Mouse (Mus musculus): Measurements from ENCODE around the gene Enox1. TPM values are rescaled to one million over a fixed set of nuclear protein-coding genes. Genes with fewer than 3 reads are reported as not detected.

The Enox1 gene
- polyA plus RNA-seq, 1 experiment from 2014 or later, result 46.2 TPM

DNA sequence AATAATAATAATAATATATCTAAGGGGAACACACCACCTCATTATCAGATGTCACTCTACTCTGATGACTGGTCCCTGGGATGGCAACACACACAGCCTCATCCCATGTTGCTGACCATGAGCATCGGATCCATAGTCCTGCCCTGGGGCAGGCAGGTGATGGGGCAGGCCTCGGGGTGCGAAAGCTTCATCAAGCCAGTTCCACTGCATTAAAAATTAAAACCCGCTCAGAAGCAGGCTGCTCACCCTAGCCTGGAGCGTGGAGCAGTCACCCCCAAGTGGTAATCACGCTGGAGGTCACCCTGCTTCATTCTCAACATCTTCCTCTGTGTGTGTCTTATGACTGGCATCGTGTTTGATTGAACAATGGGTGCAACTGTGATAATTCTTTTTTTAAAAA lies 321.6 kb downstream of the Enox1 start:
- Histone ChIP-seq H3K36me3 (no peaks in the 10 kb centered on the region), H3K4me3 (no peak overlapping the region), H3K9me3 (no peaks in the 10 kb centered on the region), H3K27me3 (no peaks in the 10 kb centered on the region), H3K4me1 (replicated peaks) (peaks cover 24% of the 10 kb centered on the region), H3K27ac (peak overlapping the region; percentile 40; the same call in 1 of the 2 replicates), H3K9ac (no peak overlapping the region), H3K4me2 (no peak overlapping the region)
- ATAC-seq (ENCODE audit: low FRiP score), result peak; percentile 40; the same call in 1 of the 2 replicates
- 57% methylated on average over 7 of the region's 7 CpGs for WGBS

DNA sequence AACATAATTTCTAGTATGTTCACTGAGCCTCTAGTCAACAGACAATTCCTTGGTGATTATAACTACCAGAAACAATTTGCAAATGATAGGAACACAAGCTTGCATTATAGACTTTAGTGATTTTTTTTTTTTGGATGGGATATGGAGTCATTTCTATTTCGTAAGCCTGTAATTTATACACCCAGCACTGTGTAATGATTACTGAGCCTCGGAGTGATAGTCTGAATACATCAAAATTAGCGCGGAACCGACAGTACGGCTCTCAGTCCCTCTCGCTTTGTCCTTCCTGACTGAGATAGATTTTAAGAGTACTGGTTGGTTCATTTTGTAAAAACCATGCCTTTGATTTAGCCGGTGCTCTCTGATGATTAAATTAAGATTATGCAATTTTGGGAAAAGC lies 322.1 kb downstream of the Enox1 start:
- Histone ChIP-seq H3K4me2 (no peak overlapping the region), H3K4me1 (replicated peaks) (peaks cover 21% of the 10 kb centered on the region), H3K36me3 (no peaks in the 10 kb centered on the region), H3K9ac (no peak overlapping the region), H3K4me3 (no peak overlapping the region), H3K9me3 (no peaks in the 10 kb centered on the region), H3K27ac (no peak overlapping the region), H3K27me3 (no peaks in the 10 kb centered on the region)
- 66% methylated on average over 8 of the region's 8 CpGs for WGBS
- ATAC-seq (ENCODE audit: low FRiP score), result no peak

DNA sequence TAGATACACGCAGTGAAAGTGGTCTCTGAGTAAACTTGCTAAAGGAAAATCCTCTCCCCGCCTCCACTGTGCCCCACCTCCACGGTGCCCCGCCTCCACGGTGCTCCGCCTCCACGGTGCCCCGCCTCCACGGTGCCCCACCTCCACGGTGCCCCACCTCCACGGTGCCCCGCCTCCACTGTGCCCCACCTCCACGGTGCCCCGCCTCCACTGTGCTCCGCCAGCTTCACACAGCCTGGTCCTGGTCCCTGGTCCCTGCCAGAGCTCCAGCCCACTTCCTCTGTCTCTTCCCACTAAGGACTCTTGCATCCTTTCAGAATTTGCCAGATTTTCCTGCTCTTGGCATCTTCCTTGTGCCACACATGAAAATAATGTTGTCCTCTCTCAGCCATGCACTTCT lies 326.5 kb downstream of the Enox1 start:
- no peak for ATAC-seq (ENCODE audit: low FRiP score)
- Histone ChIP-seq H3K4me1 (replicated peaks) (peaks cover 24% of the 10 kb centered on the region), H3K36me3 (no peaks in the 10 kb centered on the region), H3K9ac (no peak overlapping the region), H3K4me2 (no peak overlapping the region), H3K27ac (no peak overlapping the region), H3K4me3 (no peak overlapping the region), H3K27me3 (no peaks in the 10 kb centered on the region), H3K9me3 (no peaks in the 10 kb centered on the region)
- WGBS, result 57% methylated on average over 10 of the region's 15 CpGs

DNA sequence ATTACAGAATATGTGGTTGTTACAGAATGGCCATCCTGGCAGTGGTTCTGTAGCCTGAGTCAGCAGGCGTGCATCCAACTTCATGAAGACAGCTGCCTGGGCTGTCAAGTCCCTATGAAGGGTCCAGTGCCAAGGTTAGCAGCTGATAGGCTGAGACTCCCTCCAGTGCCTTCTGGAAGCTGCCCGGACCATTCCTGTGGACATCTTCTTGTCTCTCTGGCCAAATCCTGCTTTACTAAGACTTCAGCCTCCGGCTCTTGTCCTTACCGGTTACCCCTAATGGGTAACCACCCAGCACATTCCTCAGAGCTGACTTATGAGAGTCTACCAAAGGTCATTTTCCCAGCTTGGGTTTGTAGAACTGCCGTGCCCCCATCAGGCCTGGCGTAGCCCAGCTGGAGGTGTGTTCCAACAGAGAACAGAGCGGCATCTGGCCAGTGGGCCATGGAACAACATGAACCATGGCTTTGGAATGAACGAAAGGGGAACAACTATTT lies 328.4 kb downstream of the Enox1 start:
- H3K27ac ChIP-seq, result no peak overlapping the region; the same call in 1 of the 2 replicates
- peaks cover 18% of the 10 kb centered on the region for H3K4me1 ChIP-seq (replicated peaks)
- H3K4me2 ChIP-seq, result no peak overlapping the region
- H3K9me3 ChIP-seq, result no peaks in the 10 kb centered on the region
- H3K36me3 ChIP-seq, result peaks cover 7% of the 10 kb centered on the region
- no peak overlapping the region for H3K9ac ChIP-seq
- 83% methylated on average over 8 of the region's 8 CpGs for WGBS
- no peak for ATAC-seq (ENCODE audit: low FRiP score)
- H3K4me3 ChIP-seq, result no peak overlapping the region
- no peaks in the 10 kb centered on the region for H3K27me3 ChIP-seq

DNA sequence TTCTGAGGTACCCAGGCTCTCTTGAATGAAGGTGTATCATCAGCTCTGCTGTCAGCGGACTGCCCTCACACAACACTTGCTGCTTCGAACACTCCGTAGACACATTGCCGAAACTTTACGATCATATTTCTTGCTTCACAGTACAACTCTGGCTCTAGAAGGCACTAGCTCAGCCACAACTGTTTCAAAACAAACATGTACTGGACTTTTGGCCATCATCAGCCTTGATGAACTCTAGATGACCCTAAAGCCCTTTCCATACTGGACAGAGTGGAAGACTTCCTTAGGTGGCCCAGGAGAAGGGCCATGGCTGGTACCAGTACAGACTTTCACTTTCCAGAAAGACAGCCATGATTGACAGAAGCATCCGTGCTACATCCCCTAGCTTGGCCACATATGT lies 334.1 kb downstream of the Enox1 start:
- no peaks in the 10 kb centered on the region for H3K27me3 ChIP-seq
- H3K4me3 ChIP-seq, result no peak overlapping the region
- WGBS, result 93% methylated on average over 6 of the region's 6 CpGs
- no peak overlapping the region for H3K27ac ChIP-seq
- ATAC-seq (ENCODE audit: low FRiP score), result no peak
- peaks cover 7% of the 10 kb centered on the region for H3K36me3 ChIP-seq
- no peaks in the 10 kb centered on the region for H3K9me3 ChIP-seq
- no peak overlapping the region for H3K9ac ChIP-seq
- no peak overlapping the region for H3K4me2 ChIP-seq
- peaks cover 18% of the 10 kb centered on the region for H3K4me1 ChIP-seq (replicated peaks)

DNA sequence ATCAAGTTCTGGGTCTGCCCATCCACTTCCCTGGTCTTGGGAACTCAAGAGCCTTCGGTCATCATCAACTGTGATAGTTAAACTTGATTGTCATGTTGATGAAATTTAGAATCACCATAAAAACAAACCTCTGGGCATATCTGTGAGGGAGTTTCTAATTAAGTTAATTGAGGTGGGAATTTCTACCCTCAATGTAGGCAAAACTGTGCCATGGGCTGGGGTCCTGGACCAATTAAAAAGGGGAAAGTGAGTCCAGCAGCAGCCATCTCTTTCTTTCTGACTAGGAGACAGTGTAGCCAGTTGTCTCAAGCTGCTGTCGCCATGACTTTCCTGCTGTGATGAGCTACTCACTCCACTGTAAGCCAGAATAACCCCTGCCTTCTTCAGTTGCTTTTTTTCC lies 335.2 kb downstream of the Enox1 start:
- H3K27me3 ChIP-seq, result no peaks in the 10 kb centered on the region
- no peak for ATAC-seq (ENCODE audit: low FRiP score)
- H3K9ac ChIP-seq, result no peak overlapping the region
- no peak overlapping the region for H3K27ac ChIP-seq
- no peak overlapping the region for H3K4me3 ChIP-seq
- no peak overlapping the region for H3K4me2 ChIP-seq
- peaks cover 14% of the 10 kb centered on the region; the same call in 1 of the 2 replicates for H3K4me1 ChIP-seq (replicated peaks)
- 90% methylated on average over 2 of the region's 2 CpGs for WGBS
- peaks cover 7% of the 10 kb centered on the region for H3K36me3 ChIP-seq
- no peaks in the 10 kb centered on the region for H3K9me3 ChIP-seq

DNA sequence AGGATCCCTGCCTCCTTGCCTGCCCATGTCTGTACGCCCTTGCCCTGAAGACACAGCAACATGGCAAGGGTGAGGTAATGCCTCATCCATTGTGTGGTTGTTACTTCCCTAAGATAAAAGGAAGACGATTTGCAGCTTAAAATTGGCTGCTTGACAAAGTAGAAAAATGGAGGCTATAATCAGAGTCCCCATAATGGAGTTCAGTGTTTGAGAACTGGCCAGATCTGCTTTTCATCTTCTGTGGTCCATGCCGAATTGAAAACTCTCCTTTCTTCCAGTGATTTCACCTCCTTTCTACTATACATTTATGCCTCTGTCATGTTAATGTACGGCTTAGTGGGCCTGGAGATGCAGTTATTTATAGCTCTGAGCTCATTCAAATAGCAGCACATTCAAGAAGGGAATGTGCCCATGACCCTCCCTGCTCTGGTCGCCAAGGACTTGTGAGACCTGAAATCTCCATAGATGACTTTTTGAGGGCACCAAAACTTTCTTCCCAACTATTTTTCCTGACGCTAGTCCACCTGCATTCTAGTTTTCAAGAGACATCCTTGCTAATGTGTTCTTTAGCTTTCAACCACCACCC lies 343.5 kb downstream of the Enox1 start:
- H3K27me3 ChIP-seq, result no peaks in the 10 kb centered on the region
- 62% methylated on average over 6 of the region's 6 CpGs for WGBS
- H3K36me3 ChIP-seq, result no peaks in the 10 kb centered on the region
- no peak overlapping the region for H3K27ac ChIP-seq
- H3K4me1 ChIP-seq (replicated peaks), result peaks cover 26% of the 10 kb centered on the region
- no peak overlapping the region for H3K4me2 ChIP-seq
- H3K4me3 ChIP-seq, result no peak overlapping the region
- no peaks in the 10 kb centered on the region for H3K9me3 ChIP-seq
- H3K9ac ChIP-seq, result no peak overlapping the region
- ATAC-seq (ENCODE audit: low FRiP score), result no peak

DNA sequence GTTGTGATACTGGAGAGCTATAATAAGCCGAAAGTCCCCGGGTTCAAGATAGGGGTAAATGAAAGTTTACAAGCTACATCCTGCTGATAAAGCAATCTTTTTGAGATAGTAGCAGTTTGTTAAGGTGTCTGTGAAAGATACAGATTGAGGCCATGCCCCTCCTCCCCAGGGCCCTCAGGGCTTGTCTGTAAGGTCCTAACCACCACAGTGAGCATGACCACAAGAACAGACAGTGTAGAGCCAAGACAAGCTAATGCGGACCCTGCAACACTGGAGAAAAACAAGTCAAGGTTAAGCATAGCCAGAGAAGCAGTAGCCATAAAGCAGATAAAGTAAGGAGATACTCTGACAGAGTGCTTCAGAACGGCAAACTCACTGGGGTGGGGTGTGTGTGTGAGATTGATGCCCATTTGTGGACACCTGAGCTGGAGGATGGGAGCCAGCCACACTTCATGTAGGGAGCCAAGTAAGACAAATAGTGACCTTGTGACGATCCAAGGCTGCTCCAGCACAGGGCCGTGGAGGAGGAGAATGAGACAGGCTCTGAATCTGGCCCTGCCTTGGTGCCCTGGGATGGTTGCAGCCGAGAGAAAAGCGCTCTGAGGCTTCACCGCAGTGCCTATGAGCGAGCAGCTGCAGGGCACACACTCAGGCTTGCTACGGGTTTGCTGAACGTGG lies 348.0 kb downstream of the Enox1 start:
- H3K4me1 ChIP-seq (replicated peaks), result peaks cover 17% of the 10 kb centered on the region
- H3K27me3 ChIP-seq, result no peaks in the 10 kb centered on the region
- H3K36me3 ChIP-seq, result peaks cover 10% of the 10 kb centered on the region
- H3K4me2 ChIP-seq, result no peak overlapping the region
- H3K27ac ChIP-seq, result no peak overlapping the region
- no peak for ATAC-seq (ENCODE audit: low FRiP score)
- no peaks in the 10 kb centered on the region for H3K9me3 ChIP-seq
- 0 out of 2 replicates have a peak overlapping the region, but pooled peaks have one; percentile 13 for H3K9ac ChIP-seq
- WGBS, result 78% methylated on average over 12 of the region's 12 CpGs
- no peak overlapping the region for H3K4me3 ChIP-seq

DNA sequence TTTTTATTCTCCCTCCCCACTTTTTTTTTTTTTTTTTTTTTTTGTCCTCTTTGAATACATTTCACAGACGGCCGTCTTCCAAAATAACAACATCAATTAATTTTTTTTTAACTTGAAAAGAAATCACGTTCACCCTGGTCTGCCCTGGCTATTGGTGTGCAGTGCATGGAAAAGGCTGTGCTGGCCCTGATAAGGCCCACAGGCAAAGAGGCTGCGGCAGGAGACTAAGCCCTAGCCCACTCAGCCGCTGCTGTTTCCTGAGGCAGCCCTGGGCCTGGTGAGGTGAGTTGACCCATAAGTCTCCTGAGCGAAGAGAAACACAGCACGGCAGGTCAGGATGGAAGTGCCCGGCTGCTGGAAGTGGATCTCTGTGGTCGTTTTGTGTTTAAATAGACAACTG lies 349.8 kb downstream of the Enox1 start:
- Histone ChIP-seq H3K4me3 (no peak overlapping the region), H3K27me3 (no peaks in the 10 kb centered on the region), H3K4me2 (no peak overlapping the region), H3K9ac (no peak overlapping the region), H3K4me1 (replicated peaks) (peaks cover 10% of the 10 kb centered on the region), H3K9me3 (no peaks in the 10 kb centered on the region), H3K27ac (no peak overlapping the region), H3K36me3 (peaks cover 10% of the 10 kb centered on the region)
- no peak for ATAC-seq (ENCODE audit: low FRiP score)
- WGBS, result 56% methylated on average over 9 of the region's 9 CpGs

DNA sequence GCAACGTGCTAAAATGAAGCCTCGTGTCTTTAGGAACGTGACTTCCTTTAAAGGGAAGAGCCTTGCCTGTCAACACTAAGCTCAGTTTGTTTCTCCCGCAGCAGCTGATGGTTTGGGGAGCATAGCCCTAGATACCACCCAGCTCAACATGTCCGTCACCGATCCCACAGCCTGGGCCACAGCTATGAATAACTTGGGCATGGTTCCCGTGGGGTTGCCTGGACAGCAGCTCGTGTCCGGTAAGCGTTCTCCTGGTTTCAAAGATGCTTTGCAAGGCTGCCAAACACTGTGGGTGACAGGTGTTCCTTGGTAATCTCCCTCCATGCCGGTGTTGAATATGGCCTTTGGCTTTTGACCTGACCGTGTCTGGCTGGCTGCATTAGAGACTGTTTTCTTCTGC lies 351.5 kb downstream of the Enox1 start:
- Histone ChIP-seq H3K4me2 (no peak overlapping the region), H3K36me3 (peaks cover 10% of the 10 kb centered on the region), H3K4me1 (replicated peaks) (peaks cover 10% of the 10 kb centered on the region), H3K4me3 (no peak overlapping the region), H3K27ac (no peak overlapping the region), H3K9ac (no peak overlapping the region), H3K27me3 (no peaks in the 10 kb centered on the region), H3K9me3 (no peaks in the 10 kb centered on the region)
- ATAC-seq (ENCODE audit: low FRiP score), result no peak
- 74% methylated on average over 12 of the region's 12 CpGs for WGBS

DNA sequence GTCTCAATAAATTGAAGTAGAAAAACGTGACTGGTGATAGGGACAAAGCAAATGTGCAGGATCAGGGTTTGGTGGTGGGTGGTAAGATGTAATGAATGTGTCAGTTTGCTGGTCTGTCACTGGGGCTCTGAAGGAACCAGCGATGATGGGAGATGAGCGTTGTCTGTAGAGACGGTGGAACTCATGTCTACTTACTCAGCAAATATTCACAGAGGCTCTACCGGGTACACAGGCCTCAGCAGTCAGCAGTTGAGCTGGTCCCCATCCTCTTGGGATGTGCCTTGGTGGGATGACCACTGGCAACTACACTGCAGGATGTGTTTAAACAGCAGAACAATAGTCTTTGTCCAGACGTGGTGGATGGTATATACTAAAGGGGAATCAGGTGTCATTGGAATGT lies 352.5 kb downstream of the Enox1 start:
- Histone ChIP-seq H3K4me2 (no peak overlapping the region), H3K4me1 (replicated peaks) (peaks cover 10% of the 10 kb centered on the region), H3K27me3 (no peaks in the 10 kb centered on the region), H3K27ac (no peak overlapping the region), H3K4me3 (no peak overlapping the region), H3K9ac (no peak overlapping the region), H3K36me3 (peaks cover 10% of the 10 kb centered on the region), H3K9me3 (no peaks in the 10 kb centered on the region)
- WGBS, result 84% methylated on average over 6 of the region's 6 CpGs
- ATAC-seq (ENCODE audit: low FRiP score), result no peak

DNA sequence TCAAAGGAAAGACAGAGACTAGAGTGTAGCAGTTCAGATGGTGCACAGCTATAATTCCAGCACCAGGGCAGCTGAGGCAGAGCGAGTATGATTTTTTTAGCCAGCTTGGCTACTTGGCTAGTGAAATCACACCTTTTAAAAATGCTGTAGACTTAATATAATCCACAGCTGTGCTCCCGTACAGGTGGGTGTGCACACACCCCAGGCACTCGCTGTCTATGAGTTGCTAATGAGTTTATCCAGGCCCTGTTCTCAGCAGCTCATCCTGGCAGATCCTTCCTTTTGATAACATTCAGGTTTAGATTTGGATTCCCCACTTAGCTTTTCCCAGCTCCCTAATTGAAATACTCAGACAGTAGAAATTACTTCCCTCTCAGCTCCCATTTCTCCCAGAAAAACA lies 353.4 kb downstream of the Enox1 start:
- H3K27ac ChIP-seq, result no peak overlapping the region
- no peak overlapping the region for H3K4me3 ChIP-seq
- no peak for ATAC-seq (ENCODE audit: low FRiP score)
- 81% methylated on average over 3 of the region's 3 CpGs for WGBS
- no peaks in the 10 kb centered on the region for H3K9me3 ChIP-seq
- H3K4me1 ChIP-seq (replicated peaks), result peaks cover 1% of the 10 kb centered on the region; the same call in 1 of the 2 replicates
- no peak overlapping the region for H3K4me2 ChIP-seq
- H3K27me3 ChIP-seq, result no peaks in the 10 kb centered on the region
- no peak overlapping the region for H3K9ac ChIP-seq
- H3K36me3 ChIP-seq, result peaks cover 10% of the 10 kb centered on the region

Measured in hindbrain, embryonic 13.5 days (tissue).